Mouse (Mus musculus) left cerebral cortex, postnatal 36 days (tissue): ENCODE measurements at regions not wholly inside any gene's neighbourhood (a gene's known extent, or its start where the extent isn't known, plus 50 kb on each side); places are given as distances from the start of the nearest gene placed in this dataset.
A peak's percentile ranks its signal among the peaks of the same experiment; 100 is the strongest.

Experiments
- DNase-seq, 2 experiments: peaks; one replicate each; pipeline ENCODE4 v3.0.0; 2021 to 2022; ENCODE audit warnings: low spot score in 2 of 2, mixed read lengths in 1 of 2
- intact Hi-C: fragments of 180-260 bp; cut with DNase I; formaldehyde crosslinking; loops from one replicate; pipeline ENCODE4 v1.15.1; 2025

- intact Hi-C loops, result no loop called here
- no peak for DNase-seq
Measured at GRCm38 (mm10) chr17:88327791-88328190, 112.7 kb upstream of the Foxn2 start.

GRCm38 (mm10) chr17:88328807-88329206 is 111.7 kb upstream of the Foxn2 start:
- DNase-seq, result no peak
- intact Hi-C loops, result no loop called here

- DNase-seq, result peak in 1 of 2 experiments; percentile 39
- intact Hi-C loops, result no loop called here
Measured at GRCm38 (mm10) chr17:88329715-88330114, 110.8 kb upstream of the Foxn2 start.

GRCm38 (mm10) chr17:88330129-88330528 is 110.4 kb upstream of the Foxn2 start:
- no peak for DNase-seq
- intact Hi-C loops, result no loop called here

- intact Hi-C loops, result no loop called here
- no peak for DNase-seq
Measured at GRCm38 (mm10) chr17:88333816-88334215, 106.7 kb upstream of the Foxn2 start.

GRCm38 (mm10) chr17:88335271-88335670 is 105.2 kb upstream of the Foxn2 start:
- intact Hi-C loops, result loop anchor here (5.0 kb wide), 1 partner anchor 78 kb away; no protein-coding TSS in a partner anchor
- no peak for DNase-seq

GRCm38 (mm10) chr17:88336140-88336769 is 104.3 kb upstream of the Foxn2 start:
- peak in 1 of 2 experiments; percentile 40 for DNase-seq
- intact Hi-C loops, result loop anchor here (5.0 kb wide), 1 partner anchor 79 kb away; no protein-coding TSS in a partner anchor

- intact Hi-C loops, result loop anchor here (5.0 kb wide), 1 partner anchor 81 kb away; no protein-coding TSS in a partner anchor
Measured at GRCm38 (mm10) chr17:88337649-88338404, 102.7 kb upstream of the Foxn2 start.

GRCm38 (mm10) chr17:88341141-88341540 is 99.4 kb upstream of the Foxn2 start:
- intact Hi-C loops, result no loop called here
- DNase-seq, result no peak

More at GRCm38 (mm10) chr17:88337649-88338404, 102.7 kb upstream of the Foxn2 start:
- no peak for DNase-seq

- DNase-seq, result no peak
- intact Hi-C loops, result no loop called here
Measured at GRCm38 (mm10) chr17:88341599-88341998, 98.9 kb upstream of the Foxn2 start.

GRCm38 (mm10) chr17:88343091-88343783 is 97.3 kb upstream of the Foxn2 start:
- intact Hi-C loops, result no loop called here
- no peak for DNase-seq

- no peak for DNase-seq
- intact Hi-C loops, result no loop called here
Measured at GRCm38 (mm10) chr17:88345433-88345832, 95.1 kb upstream of the Foxn2 start.

- intact Hi-C loops, result no loop called here
- DNase-seq, result no peak
Measured at GRCm38 (mm10) chr17:88346896-88347295, 93.6 kb upstream of the Foxn2 start.

- DNase-seq, result no peak
- intact Hi-C loops, result no loop called here
Measured at GRCm38 (mm10) chr17:88349825-88350460, 90.6 kb upstream of the Foxn2 start.

- intact Hi-C loops, result no loop called here
- DNase-seq, result no peak
Measured at GRCm38 (mm10) chr17:88350986-88351385, 89.5 kb upstream of the Foxn2 start.

- DNase-seq, result no peak
- intact Hi-C loops, result no loop called here
Measured at GRCm38 (mm10) chr17:88352960-88353359, 87.6 kb upstream of the Foxn2 start.

- intact Hi-C loops, result no loop called here
- no peak for DNase-seq
Measured at GRCm38 (mm10) chr17:88361161-88361560, 79.3 kb upstream of the Foxn2 start.

GRCm38 (mm10) chr17:88362404-88362803 is 78.1 kb upstream of the Foxn2 start:
- DNase-seq, result no peak
- intact Hi-C loops, result no loop called here

GRCm38 (mm10) chr17:88367876-88368275 is 72.6 kb upstream of the Foxn2 start:
- DNase-seq, result no peak

GRCm38 (mm10) chr17:88369971-88370370 is 70.5 kb upstream of the Foxn2 start:
- intact Hi-C loops, result no loop called here
- no peak for DNase-seq

More at GRCm38 (mm10) chr17:88367876-88368275, 72.6 kb upstream of the Foxn2 start:
- intact Hi-C loops, result no loop called here
